Mouse (Mus musculus): ENCODE results near the gene Calcb. TPM values are rescaled to one million over a fixed set of nuclear protein-coding genes. Genes with fewer than 3 reads are reported as not detected.

Calcb gene
- total RNA-seq, 2 experiments from 2014 or later: not detected

DNA sequence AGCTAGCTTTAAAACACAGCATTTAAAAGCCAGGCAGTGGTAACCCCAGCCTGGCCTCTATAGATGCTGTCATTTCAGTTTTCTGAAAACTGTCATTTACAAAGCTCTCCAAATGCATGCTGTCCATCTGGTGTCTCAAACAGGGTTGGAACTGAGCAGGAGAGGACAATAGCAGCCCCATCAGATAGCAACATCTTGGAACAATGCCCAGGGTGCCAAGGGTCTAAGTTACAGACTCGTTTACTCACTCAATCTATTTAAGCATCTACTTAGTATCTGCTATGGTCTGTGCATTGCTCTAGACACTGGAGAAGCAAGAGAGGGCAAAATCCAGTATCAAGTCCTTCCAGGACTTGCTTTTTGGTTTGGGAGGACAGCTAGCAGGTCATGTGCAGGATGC, 35.8 kb downstream of the Calcb start:
- no peak for DNase-seq

DNA sequence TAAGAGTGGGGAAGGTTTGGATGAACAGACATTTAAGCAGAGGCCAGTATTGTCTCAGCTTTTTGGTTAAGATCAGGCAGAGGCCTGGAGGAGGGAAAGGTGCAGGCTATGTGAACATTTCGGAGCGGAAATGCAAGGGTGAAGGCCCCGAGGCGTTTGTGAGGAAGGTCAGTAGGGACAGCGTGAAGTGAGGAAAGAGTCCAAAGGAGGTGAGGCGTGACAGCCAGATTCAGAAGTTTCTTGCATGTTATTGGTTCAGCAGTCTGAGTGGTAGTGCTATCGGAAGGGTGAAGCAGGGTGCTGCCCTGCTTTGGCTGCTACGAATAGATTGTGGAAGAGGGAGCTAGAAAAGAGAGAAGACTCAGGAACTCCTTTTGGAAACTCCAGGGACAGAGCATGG, 36.2 kb downstream of the Calcb start:
- no peak for DNase-seq

DNA sequence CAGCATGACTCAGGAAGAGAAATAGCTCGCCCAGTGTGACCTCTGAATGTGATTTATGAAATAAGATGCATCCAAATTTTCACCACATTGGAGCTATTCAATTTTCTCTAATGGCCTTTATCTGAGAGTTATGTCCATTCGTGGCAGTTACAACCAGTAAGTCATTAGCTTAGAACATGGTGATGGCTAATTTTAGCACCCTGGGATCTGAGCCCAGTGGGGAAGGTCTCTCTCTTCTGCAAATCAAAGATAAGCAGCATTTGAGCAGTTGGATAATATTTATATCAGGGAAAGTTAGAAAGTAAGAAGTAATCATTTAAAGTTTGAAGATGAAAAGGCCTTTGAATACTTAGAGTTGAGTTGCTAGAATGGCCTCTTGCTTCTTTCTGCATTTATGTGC, 44.2 kb downstream of the Calcb start:
- DNase-seq: no peak

DNA sequence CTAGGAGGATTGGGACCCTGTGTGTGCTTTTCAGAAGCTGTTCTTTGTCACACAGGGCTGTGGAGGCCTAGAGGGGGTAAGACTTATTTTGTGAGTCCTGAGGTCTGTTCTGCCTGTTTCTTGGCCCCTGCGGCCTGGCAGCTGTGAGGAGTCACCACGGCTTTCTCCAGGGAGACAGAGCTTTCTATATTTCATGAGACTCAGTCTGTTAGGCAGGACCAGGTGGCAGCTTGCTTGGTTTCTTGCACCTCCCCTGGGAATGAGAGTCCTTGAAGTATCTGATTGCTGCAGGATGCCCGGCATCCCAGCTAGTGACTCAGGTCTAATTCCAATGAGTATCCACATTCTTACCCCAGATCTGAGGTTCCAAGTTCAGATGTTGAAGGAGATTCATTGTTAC, 46.8 kb downstream of the Calcb start:
- DNase-seq: no peak

DNA sequence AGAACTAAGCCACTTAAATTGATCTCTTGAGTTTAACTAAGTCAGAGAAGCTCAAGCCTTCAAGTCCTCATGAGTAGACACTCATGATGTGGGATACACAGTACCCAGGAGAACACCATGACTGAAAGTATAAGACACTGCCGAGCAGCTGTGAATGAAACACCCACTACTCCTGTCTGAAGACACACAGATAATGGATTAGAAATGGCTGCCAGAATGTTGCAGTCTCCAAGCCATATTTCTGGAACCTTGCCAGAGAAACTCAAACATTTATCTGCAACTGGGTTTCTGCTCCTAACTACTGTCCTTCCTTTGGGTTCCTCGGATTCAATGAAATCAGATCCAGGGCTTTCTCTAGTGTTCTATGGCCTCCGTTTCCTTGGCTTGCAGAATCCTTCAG, 48.1 kb downstream of the Calcb start:
- DNase-seq: no peak

DNA sequence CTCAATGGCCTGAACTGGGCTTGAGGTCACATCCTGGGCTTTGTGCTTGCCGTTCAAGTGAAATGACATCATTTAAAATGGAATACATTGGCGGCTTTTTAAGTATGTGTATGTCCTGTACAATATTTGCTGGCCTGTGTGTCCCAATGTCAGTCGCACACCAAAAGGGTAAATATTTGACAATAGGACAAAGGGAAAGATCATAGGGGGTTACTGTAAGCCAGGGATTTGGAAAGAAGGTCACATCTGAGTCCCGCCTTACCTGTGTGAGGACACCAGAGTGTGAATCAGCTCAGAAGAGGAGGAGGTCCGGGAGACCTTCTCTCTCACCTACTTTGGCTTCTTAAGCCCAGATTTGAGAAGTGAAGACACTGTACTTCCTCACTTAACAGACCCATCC, 50.1 kb downstream of the Calcb start:
- no peak for DNase-seq

DNA sequence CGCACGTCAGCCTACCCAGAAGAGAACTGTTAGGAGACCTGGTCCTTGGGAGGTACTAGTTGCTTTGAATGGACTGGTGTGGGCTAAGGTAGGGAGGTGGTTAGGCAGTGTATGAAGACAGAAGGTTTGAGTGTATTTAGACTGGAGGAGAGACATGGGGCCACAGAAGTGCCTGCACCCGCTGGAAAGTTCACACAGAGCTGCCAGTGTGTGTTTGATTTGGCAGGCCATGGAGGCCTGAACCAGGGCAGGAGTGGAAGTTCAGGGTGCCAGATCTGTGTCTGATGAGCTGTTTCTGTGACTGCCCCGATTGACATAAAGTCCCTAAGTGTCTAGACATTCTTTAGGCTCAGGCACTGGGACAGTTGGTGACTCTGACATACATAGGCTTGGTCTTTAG, 50.6 kb downstream of the Calcb start:
- no peak for DNase-seq

DNA sequence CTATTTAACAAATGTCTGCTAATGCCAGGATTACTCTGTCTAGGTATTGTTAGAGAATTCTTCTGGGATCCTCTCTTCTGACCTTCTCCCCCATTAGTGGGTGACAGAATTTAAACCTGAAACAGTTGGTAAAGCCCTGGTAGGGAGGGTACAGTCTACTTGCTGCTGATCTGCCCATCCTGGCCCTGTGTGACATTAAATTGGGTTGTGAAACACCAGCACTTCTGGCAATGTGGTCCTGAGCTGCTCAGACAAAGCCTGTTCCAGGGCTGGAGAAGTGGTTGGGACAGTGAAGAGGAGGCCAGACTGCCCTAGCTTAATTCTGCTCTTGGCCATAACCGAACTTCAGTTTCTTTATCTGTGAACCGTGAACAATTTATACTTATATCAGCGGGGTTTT, 52.1 kb downstream of the Calcb start:
- no peak for DNase-seq

DNA sequence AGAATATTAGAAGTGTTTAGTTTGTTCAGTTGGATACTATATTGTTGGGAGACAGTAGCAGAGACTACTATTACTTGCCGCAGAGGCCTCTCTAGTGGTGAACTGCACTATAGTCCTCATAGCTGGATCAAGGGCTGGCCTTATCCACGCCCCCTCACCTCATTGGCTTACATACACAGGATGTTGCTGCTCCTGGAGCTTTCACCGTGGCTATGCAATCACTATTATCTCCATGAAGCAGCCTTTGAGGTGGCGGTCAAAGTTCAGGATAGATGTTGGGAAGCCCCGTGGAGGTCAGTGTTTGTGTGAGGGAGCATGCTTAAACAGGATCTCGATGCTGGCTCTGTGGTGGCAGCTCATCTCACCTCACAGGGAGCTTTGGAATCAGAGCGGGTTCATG, 53.4 kb downstream of the Calcb start:
- DNase-seq: no peak

Other genes starting within 250 kb of the Calcb start
- under 1 TPM; 0.16 to 0.33 TPM for gene Cyp2r1, start 155.7 kb upstream of the Calcb start, total RNA-seq (2021)
- not detected for gene Calca, start 82.3 kb upstream of the Calcb start, total RNA-seq (2021)
- 1 to 10 TPM; 2.3 to 2.7 TPM for gene Insc, start 25.1 kb downstream of the Calcb start, total RNA-seq (2021)

All from gastrocnemius, postnatal 25 days (tissue).